Mouse (Mus musculus) lung, embryonic 15.5 days (tissue): ENCODE data around the gene Fgfr2. TPM values are rescaled to one million over a fixed set of nuclear protein-coding genes. Genes with fewer than 3 reads are reported as not detected.

Source experiments
- ATAC-seq: fragments of 200-750 bp; cut with Nextera tagmentation; 2 replicates; pipeline ENCODE4 v1.8.0; 2017; ENCODE audit warnings: moderate number of reproducible peaks, borderline replicate concordance; ENCODE audit not compliant: low FRiP score, low TSS enrichment; ENCODE audit errors: extremely low read depth
- H3K27ac ChIP-seq: fragments of 300-500 bp; sonication (generic); 2 replicates; pipeline ENCODE4 v1.5.1; 2015; ENCODE audit warnings: moderate library complexity, mild to moderate bottlenecking, inconsistent platforms
- H3K27me3 ChIP-seq: fragments of 300-500 bp; sonication (generic); 2 replicates; pipeline ENCODE4 v1.6.1; 2015; ENCODE audit warnings: inconsistent platforms
- H3K36me3 ChIP-seq: fragments of 300-500 bp; sonication (generic); 2 replicates; pipeline ENCODE4 v1.6.1; 2015; ENCODE audit warnings: inconsistent platforms
- H3K4me1 ChIP-seq: fragments of 300-500 bp; sonication (generic); 2 replicates; pipeline ENCODE4 v1.6.1; 2015; ENCODE audit warnings: inconsistent platforms
- H3K4me2 ChIP-seq: fragments of 300-500 bp; sonication (generic); 2 replicates; pipeline ENCODE4 v1.6.1; 2015; ENCODE audit warnings: inconsistent platforms, mild to moderate bottlenecking, moderate library complexity
- H3K4me3 ChIP-seq: fragments of 300-500 bp; sonication (generic); 2 replicates; pipeline ENCODE4 v1.5.1; 2015; ENCODE audit warnings: mild to moderate bottlenecking, inconsistent platforms
- H3K9ac ChIP-seq: fragments of 300-500 bp; sonication (generic); 2 replicates; pipeline ENCODE4 v1.6.1; 2015; ENCODE audit warnings: inconsistent platforms
- H3K9me3 ChIP-seq: fragments of 300-500 bp; sonication (generic); 2 replicates; pipeline ENCODE4 v1.6.1; 2016; ENCODE audit warnings: inconsistent platforms
- WGBS: fragments of 180-500 bp; shearing (Covaris S2); methylation state at CpG from one replicate; pipeline ENCODE4 v1.1.7; 2015; 5-methylcytosine and 5-hydroxymethylcytosine counted together
- polyA plus RNA-seq: library from polyadenylated mRNA; unstranded; fragments of >200 nt; fragmentation: Nextera tagmentation; extraction: Ambion mirVana; gene quantifications from 2 replicates; pipeline ENCODE4 v1.2.1, GENCODE M21; 2015

The Fgfr2 gene
- polyA plus RNA-seq, 1 experiment from 2014 or later, result 160 TPM

- peaks cover 87% of the 10 kb centered on the region for H3K4me1 ChIP-seq
- no peaks in the 10 kb centered on the region for H3K27me3 ChIP-seq
- H3K27ac ChIP-seq, result peak overlapping the region; percentile 41; the same call in 1 of the 2 replicates
- H3K4me2 ChIP-seq, result peak overlapping the region; percentile 48; the same call in 1 of the 2 replicates
- no peak for ATAC-seq
- H3K9me3 ChIP-seq, result no peaks in the 10 kb centered on the region
- no peaks in the 10 kb centered on the region for H3K36me3 ChIP-seq
- H3K4me3 ChIP-seq, result no peak overlapping the region
- no peak overlapping the region for H3K9ac ChIP-seq
These were observed 6.6 kb downstream of the Fgfr2 start for GRCm38 (mm10) chr7:133116542-133116941.

DNA sequence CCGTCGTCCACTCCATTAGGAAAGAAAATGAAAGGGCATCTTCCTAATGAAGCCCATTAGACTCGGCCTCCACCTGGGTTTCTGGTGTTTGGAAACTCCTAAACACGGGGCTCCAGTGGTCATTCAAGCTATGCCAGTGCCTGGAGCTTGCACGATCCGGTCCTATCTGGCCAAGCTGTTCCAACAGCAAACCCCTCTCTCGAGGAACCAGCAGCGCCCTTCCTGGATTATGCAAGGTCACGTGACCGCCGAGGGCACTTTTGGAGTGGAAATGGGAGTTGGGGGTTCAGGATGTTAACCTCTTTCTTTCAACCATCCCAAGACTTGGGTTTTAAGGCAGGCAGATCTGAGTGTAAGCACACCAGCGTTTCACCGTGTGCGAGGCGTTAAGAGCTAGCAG is 7.3 kb downstream of the Fgfr2 start:
- Histone ChIP-seq H3K9me3 (no peaks in the 10 kb centered on the region), H3K9ac (no peak overlapping the region), H3K4me1 (peaks cover 94% of the 10 kb centered on the region), H3K36me3 (no peaks in the 10 kb centered on the region), H3K4me2 (peak overlapping the region; percentile 48), H3K27ac (peak overlapping the region; percentile 41), H3K4me3 (peak overlapping the region; percentile 24; the same call in 1 of the 2 replicates), H3K27me3 (no peaks in the 10 kb centered on the region)
- ATAC-seq, result no peak
- 15% methylated on average over 15 of the region's 15 CpGs for WGBS

DNA sequence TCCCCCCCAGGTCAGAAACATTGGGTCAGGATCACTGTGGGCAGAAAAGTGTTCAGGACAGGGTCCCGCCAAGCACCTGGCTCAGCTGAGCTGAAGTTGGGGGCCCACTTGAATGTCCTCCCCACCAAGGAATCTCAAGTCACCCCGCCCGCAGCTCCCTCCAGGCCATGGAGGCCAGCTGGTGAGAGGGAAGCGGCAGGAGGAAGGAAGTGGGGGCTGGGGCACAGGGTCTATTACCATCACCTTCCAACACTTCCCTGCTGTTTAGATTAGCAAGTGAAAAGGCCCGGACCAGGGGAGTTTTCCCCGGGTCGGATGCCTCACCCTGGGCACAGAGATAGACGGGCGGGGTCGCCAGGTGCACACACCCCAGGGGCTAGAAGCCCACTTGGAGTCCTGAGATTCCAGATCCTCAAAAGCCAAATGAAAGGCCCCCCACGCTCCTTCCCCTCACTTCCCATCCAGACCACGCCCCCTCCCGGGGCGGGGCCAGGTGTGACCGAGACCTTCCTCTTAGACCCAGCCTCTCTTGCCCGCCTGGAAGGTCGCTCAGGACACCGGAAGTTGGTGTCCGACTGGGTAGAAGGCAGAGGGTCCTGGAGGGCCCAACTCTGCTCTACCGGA is 8.2 kb downstream of the Fgfr2 start:
- 18% methylated on average over 20 of the region's 20 CpGs for WGBS
- H3K9ac ChIP-seq, result 0 out of 2 replicates have a peak overlapping the region, but pooled peaks have one; percentile 3
- H3K4me1 ChIP-seq, result peaks cover 93% of the 10 kb centered on the region
- H3K4me3 ChIP-seq, result peak overlapping the region; percentile 24
- peak overlapping the region; percentile 48 for H3K4me2 ChIP-seq
- H3K27ac ChIP-seq, result peak overlapping the region; percentile 25; the same call in 1 of the 2 replicates
- H3K9me3 ChIP-seq, result no peaks in the 10 kb centered on the region
- H3K27me3 ChIP-seq, result no peaks in the 10 kb centered on the region
- H3K36me3 ChIP-seq, result no peaks in the 10 kb centered on the region
- ATAC-seq, result peak; percentile 31; the same call in 1 of the 2 replicates

DNA sequence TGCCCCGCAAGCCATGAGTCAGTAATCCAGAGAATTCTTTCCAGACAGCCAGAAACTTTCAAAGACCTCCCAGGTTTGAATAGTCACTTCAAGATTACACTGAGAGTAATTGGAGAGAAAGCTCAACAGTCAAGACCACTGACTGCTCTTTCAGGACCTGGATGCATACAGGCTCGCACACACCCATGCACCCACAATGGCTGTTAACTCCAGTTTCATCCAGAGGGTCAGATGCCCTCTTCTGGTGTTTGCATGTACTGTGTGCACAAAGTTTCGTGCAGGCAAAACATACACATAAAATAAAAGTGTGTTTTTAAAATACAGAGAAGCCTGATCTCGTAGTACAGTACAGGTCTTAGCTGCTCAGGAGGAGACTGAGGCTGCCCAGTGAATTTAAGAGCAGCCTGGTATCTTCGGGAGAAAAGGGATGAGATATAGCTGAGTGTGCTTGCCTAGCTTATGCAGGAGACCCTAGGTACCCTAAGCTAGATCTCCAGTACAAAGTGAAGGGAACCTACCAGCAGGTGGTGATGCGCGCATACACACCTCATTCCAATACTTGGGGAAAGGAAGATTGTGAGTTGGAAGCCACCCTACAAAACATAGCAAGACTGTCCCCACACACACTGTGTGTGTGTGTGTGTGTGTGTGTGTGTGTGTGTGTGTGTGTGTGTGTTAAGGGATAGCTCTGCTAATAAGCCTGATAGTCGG is 9.8 kb downstream of the Fgfr2 start:
- no peak overlapping the region for H3K4me3 ChIP-seq
- 67% methylated on average over 8 of the region's 8 CpGs for WGBS

DNA sequence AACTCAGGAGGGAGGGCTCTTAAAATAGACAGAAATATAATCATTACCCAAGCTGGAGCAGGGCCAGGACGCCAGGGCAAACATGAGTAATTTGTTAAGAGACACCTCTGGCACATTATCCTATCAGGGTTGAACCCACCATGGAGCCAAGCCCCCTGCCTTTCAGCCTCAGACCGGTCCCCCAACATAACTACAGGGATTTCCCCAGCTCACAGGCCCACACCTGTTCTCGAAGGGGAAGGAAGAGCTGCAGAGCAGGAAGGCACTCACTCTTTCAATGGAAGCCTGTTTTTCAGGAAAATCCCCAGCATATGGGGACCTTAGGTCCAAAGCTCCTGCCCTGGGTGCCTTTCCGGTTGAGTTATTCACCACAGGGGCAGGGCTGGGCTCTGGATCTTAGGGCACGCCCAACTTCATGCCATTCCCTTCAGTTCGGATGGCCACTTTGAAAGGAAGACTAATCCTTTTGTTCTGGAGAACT is 10.8 kb downstream of the Fgfr2 start:
- Histone ChIP-seq H3K27me3 (no peaks in the 10 kb centered on the region), H3K4me3 (no peak overlapping the region), H3K9me3 (no peaks in the 10 kb centered on the region), H3K27ac (peak overlapping the region; percentile 79), H3K9ac (no peak overlapping the region), H3K4me2 (no peak overlapping the region), H3K36me3 (no peaks in the 10 kb centered on the region), H3K4me1 (peaks cover 84% of the 10 kb centered on the region)
- ATAC-seq, result 0 out of 2 replicates have a peak, but pooled peaks have one; percentile 17
- 18% methylated on average over 6 of the region's 6 CpGs for WGBS

More for the DNA sequence above, 9.8 kb downstream of the Fgfr2 start:
- Histone ChIP-seq H3K27ac (peak overlapping the region; percentile 79), H3K9ac (no peak overlapping the region), H3K9me3 (no peaks in the 10 kb centered on the region), H3K4me1 (peaks cover 92% of the 10 kb centered on the region), H3K36me3 (no peaks in the 10 kb centered on the region), H3K27me3 (no peaks in the 10 kb centered on the region), H3K4me2 (no peak overlapping the region)
- ATAC-seq, result no peak

DNA sequence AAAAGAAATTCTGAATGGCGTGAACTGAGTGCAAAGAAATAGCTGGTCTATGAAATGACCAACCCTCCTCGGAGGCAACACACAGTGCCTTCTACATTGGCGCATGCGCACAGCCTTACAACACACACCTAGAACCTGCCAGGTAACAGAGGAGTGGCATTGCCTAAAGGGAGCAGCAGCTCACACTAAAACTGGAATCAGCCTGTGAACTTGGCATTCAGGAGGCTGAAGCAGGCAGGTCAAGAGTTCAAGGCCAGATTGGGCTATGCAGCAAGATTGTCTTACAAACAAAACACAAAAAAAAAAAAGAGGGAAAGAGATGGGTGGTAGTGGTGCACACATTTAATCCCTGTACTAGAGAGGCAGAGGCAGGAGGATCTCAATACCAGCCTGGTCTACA is 13.7 kb downstream of the Fgfr2 start:
- H3K4me2 ChIP-seq, result no peak overlapping the region
- ATAC-seq, result no peak
- no peak overlapping the region for H3K4me3 ChIP-seq
- H3K27ac ChIP-seq, result no peak overlapping the region
- H3K36me3 ChIP-seq, result no peaks in the 10 kb centered on the region
- H3K4me1 ChIP-seq, result peaks cover 55% of the 10 kb centered on the region
- no peaks in the 10 kb centered on the region for H3K27me3 ChIP-seq
- WGBS, result 95% methylated on average over 4 of the region's 4 CpGs
- no peak overlapping the region for H3K9ac ChIP-seq
- no peaks in the 10 kb centered on the region for H3K9me3 ChIP-seq

- Histone ChIP-seq H3K4me3 (no peak overlapping the region), H3K4me1 (peaks cover 47% of the 10 kb centered on the region), H3K9me3 (no peaks in the 10 kb centered on the region), H3K4me2 (no peak overlapping the region), H3K9ac (no peak overlapping the region), H3K36me3 (no peaks in the 10 kb centered on the region), H3K27ac (no peak overlapping the region), H3K27me3 (no peaks in the 10 kb centered on the region)
- no peak for ATAC-seq
- WGBS, result 88% methylated on average over 2 of the region's 2 CpGs
These were observed 14.5 kb downstream of the Fgfr2 start for GRCm38 (mm10) chr7:133108695-133109094.

DNA sequence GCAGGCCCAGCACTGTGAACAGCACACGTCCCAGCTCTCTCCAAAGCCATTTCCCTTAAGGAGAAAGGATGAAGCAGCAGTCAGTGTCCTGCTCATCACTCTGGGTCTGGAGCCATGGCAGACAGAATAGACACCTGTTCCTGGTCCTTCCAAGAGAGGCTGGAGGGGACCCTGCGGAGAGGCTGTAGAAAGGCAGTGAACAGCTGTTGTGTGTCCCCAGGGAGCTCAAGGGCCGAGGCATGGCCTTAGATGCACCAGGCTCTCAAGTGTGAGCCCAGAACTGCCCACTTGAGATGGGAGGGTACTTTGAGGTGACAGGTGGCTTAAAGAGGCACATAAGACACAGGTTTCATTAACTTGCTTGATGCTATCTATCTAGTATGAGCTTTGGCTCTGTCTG is 20.6 kb downstream of the Fgfr2 start:
- Histone ChIP-seq H3K4me1 (peaks cover 38% of the 10 kb centered on the region), H3K27me3 (no peaks in the 10 kb centered on the region), H3K4me2 (no peak overlapping the region), H3K36me3 (no peaks in the 10 kb centered on the region), H3K4me3 (no peak overlapping the region), H3K9me3 (no peaks in the 10 kb centered on the region), H3K9ac (no peak overlapping the region), H3K27ac (no peak overlapping the region)
- ATAC-seq, result no peak
- 45% methylated on average over 3 of the region's 3 CpGs for WGBS

GRCm38 (mm10) chr7:133101070-133101469 is 22.1 kb downstream of the Fgfr2 start:
- Histone ChIP-seq H3K9ac (no peak overlapping the region), H3K36me3 (no peaks in the 10 kb centered on the region), H3K4me1 (peaks cover 38% of the 10 kb centered on the region), H3K27ac (no peak overlapping the region), H3K9me3 (no peaks in the 10 kb centered on the region), H3K4me3 (no peak overlapping the region), H3K27me3 (no peaks in the 10 kb centered on the region), H3K4me2 (no peak overlapping the region)
- 85% methylated on average over 6 of the region's 6 CpGs for WGBS
- no peak for ATAC-seq

GRCm38 (mm10) chr7:133100178-133100577 is 23.0 kb downstream of the Fgfr2 start:
- H3K36me3 ChIP-seq, result no peaks in the 10 kb centered on the region
- H3K9me3 ChIP-seq, result no peaks in the 10 kb centered on the region
- H3K27ac ChIP-seq, result peak overlapping the region; percentile 70; the same call in 1 of the 2 replicates
- H3K4me2 ChIP-seq, result no peak overlapping the region
- no peak for ATAC-seq
- H3K9ac ChIP-seq, result no peak overlapping the region
- no peak overlapping the region for H3K4me3 ChIP-seq
- 73% methylated on average over 6 of the region's 6 CpGs for WGBS
- H3K4me1 ChIP-seq, result peaks cover 38% of the 10 kb centered on the region
- no peaks in the 10 kb centered on the region for H3K27me3 ChIP-seq

DNA sequence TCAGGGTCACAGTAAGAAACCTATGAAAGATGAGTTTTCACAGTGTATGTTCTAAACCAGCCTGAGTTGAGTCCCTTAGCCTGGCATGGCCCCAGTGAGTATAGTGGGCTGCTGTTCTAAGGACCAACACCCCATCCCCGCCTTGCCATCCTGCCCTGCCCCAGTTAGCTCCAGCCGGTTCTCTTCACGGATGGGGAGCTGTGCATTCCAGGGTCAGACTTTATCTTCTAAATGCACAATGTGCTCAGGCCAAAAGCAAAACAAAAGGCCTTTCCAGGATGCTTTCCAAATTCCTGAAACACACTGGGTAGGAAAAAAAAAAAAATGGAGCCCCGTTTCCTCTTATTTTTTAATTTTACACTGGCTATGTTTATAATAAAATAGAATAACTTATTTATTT is 23.9 kb downstream of the Fgfr2 start:
- Histone ChIP-seq H3K9me3 (no peaks in the 10 kb centered on the region), H3K4me2 (no peak overlapping the region), H3K9ac (no peak overlapping the region), H3K4me3 (no peak overlapping the region), H3K4me1 (peaks cover 38% of the 10 kb centered on the region), H3K36me3 (no peaks in the 10 kb centered on the region), H3K27ac (peak overlapping the region; percentile 70), H3K27me3 (no peaks in the 10 kb centered on the region)
- WGBS, result 25% methylated on average over 4 of the region's 4 CpGs
- no peak for ATAC-seq

- Histone ChIP-seq H3K27me3 (no peaks in the 10 kb centered on the region), H3K4me2 (no peak overlapping the region), H3K4me3 (no peak overlapping the region), H3K9ac (no peak overlapping the region), H3K9me3 (no peaks in the 10 kb centered on the region), H3K4me1 (peaks cover 37% of the 10 kb centered on the region), H3K27ac (no peak overlapping the region), H3K36me3 (no peaks in the 10 kb centered on the region)
- WGBS, result 78% methylated on average over 12 of the region's 12 CpGs
- ATAC-seq, result no peak
These were observed 24.9 kb downstream of the Fgfr2 start for GRCm38 (mm10) chr7:133098118-133098793.
